Mouse (Mus musculus) embryo, embryonic 10.5 days (tissue): Measurements from ENCODE around the gene Atp2a2.

Experiments used
- DNase-seq: peaks from one replicate; pipeline ENCODE4 v3.0.0-alpha.2; 2015; ENCODE audit warnings: low spot score

The Atp2a2 gene

GRCm38 (mm10) chr5:122519043-122519660 is 17.1 kb upstream of the Atp2a2 start:
- DNase-seq, result no peak

GRCm38 (mm10) chr5:122518247-122518646 is 16.2 kb upstream of the Atp2a2 start:
- peak; percentile 73 for DNase-seq

- no peak for DNase-seq
Measured at GRCm38 (mm10) chr5:122516901-122517300, 14.9 kb upstream of the Atp2a2 start.

GRCm38 (mm10) chr5:122516029-122516730 is 14.2 kb upstream of the Atp2a2 start:
- DNase-seq, result no peak

- no peak for DNase-seq
Measured at GRCm38 (mm10) chr5:122514127-122514521, 12.1 kb upstream of the Atp2a2 start.

GRCm38 (mm10) chr5:122513421-122514126 is 11.5 kb upstream of the Atp2a2 start:
- DNase-seq, result no peak

- DNase-seq, result no peak
Measured at GRCm38 (mm10) chr5:122512011-122512410, 10.0 kb upstream of the Atp2a2 start.

- DNase-seq, result no peak
Measured at GRCm38 (mm10) chr5:122511405-122511804, 9.4 kb upstream of the Atp2a2 start.

- no peak for DNase-seq
Measured at GRCm38 (mm10) chr5:122510651-122511157, 8.7 kb upstream of the Atp2a2 start.

- no peak for DNase-seq
Measured at GRCm38 (mm10) chr5:122509608-122510007, 7.6 kb upstream of the Atp2a2 start.

- DNase-seq, result no peak
Measured at GRCm38 (mm10) chr5:122508861-122509306, 6.9 kb upstream of the Atp2a2 start.

- DNase-seq, result no peak
Measured at GRCm38 (mm10) chr5:122507396-122507795, 5.4 kb upstream of the Atp2a2 start.

- no peak for DNase-seq
Measured at GRCm38 (mm10) chr5:122506462-122506861, 4.4 kb upstream of the Atp2a2 start.

- DNase-seq, result no peak
Measured at GRCm38 (mm10) chr5:122505554-122505953, 3.5 kb upstream of the Atp2a2 start.

- DNase-seq, result no peak
Measured at GRCm38 (mm10) chr5:122503760-122504119, 1.7 kb upstream of the Atp2a2 start.

- DNase-seq, result no peak
Measured at GRCm38 (mm10) chr5:122503015-122503759, 1.2 kb upstream of the Atp2a2 start.

GRCm38 (mm10) chr5:122501101-122502076 is 636 bp downstream of the Atp2a2 start:
- peak; percentile 73 for DNase-seq

GRCm38 (mm10) chr5:122500563-122500962 is 1.5 kb downstream of the Atp2a2 start:
- no peak for DNase-seq

- DNase-seq, result peak; percentile 47
Measured at GRCm38 (mm10) chr5:122500141-122500540, 1.9 kb downstream of the Atp2a2 start.

- no peak for DNase-seq
Measured at GRCm38 (mm10) chr5:122498046-122498445, 4.0 kb downstream of the Atp2a2 start.

- DNase-seq, result no peak
Measured at GRCm38 (mm10) chr5:122496990-122497389, 5.0 kb downstream of the Atp2a2 start.
